Mouse (Mus musculus) common myeloid progenitor, adult 5-6 weeks (primary cell): ENCODE results near the gene Cotl1. TPM values are rescaled to one million over a fixed set of nuclear protein-coding genes. Genes with fewer than 3 reads are reported as not detected.

Experiments
- ATAC-seq: replicated peaks from 2 replicates; pipeline ENCODE4 v1.8.0; 2016; ENCODE audit warnings: low read depth, mild to moderate bottlenecking, moderate TSS enrichment, inconsistent platforms; ENCODE audit not compliant: poor library complexity, severe bottlenecking
- total RNA-seq: library from RNA; stranded (forward); fragments of 200-1000, 187-1606 nt; gene quantifications from 2 replicates; pipeline ENCODE4 v1.2.3, GENCODE M21; 2017

Cotl1 gene
- total RNA-seq, 1 experiment from 2014 or later = 79.3 TPM

GRCm38 (mm10) chr8:119839419-119840021, 824 bp downstream of the Cotl1 start:
- no peak for ATAC-seq

- ATAC-seq = no peak
These were observed 1.4 kb downstream of the Cotl1 start for GRCm38 (mm10) chr8:119838983-119839340.

GRCm38 (mm10) chr8:119838100-119838982, 2.0 kb downstream of the Cotl1 start:
- no peak for ATAC-seq

GRCm38 (mm10) chr8:119837553-119838071, 2.7 kb downstream of the Cotl1 start:
- ATAC-seq = peak; percentile 39

GRCm38 (mm10) chr8:119836831-119837230, 3.5 kb downstream of the Cotl1 start:
- no peak for ATAC-seq

GRCm38 (mm10) chr8:119835270-119835669, 5.1 kb downstream of the Cotl1 start:
- no peak for ATAC-seq

- no peak for ATAC-seq
These were observed 5.7 kb downstream of the Cotl1 start for GRCm38 (mm10) chr8:119834676-119835075.

GRCm38 (mm10) chr8:119832931-119833330, 7.4 kb downstream of the Cotl1 start:
- no peak for ATAC-seq

GRCm38 (mm10) chr8:119832101-119832617, 8.2 kb downstream of the Cotl1 start:
- no peak for ATAC-seq

- ATAC-seq = no peak
These were observed 8.9 kb downstream of the Cotl1 start for GRCm38 (mm10) chr8:119831336-119831995.

GRCm38 (mm10) chr8:119830589-119830988, 9.8 kb downstream of the Cotl1 start:
- peak; percentile 37 for ATAC-seq

GRCm38 (mm10) chr8:119829870-119830580, 10.3 kb downstream of the Cotl1 start:
- no peak for ATAC-seq

GRCm38 (mm10) chr8:119829420-119829819, 10.9 kb downstream of the Cotl1 start:
- ATAC-seq = no peak

GRCm38 (mm10) chr8:119829015-119829414, 11.3 kb downstream of the Cotl1 start:
- ATAC-seq = no peak

GRCm38 (mm10) chr8:119827721-119828153, 12.6 kb downstream of the Cotl1 start:
- ATAC-seq = no peak

GRCm38 (mm10) chr8:119826982-119827381, 13.4 kb downstream of the Cotl1 start:
- peak; percentile 17; the same call in 1 of the 2 replicates for ATAC-seq

GRCm38 (mm10) chr8:119825950-119826730, 14.2 kb downstream of the Cotl1 start:
- peak; percentile 67 for ATAC-seq

- peak; percentile 26; the same call in 1 of the 2 replicates for ATAC-seq
These were observed 15.5 kb downstream of the Cotl1 start for GRCm38 (mm10) chr8:119824809-119825273.

GRCm38 (mm10) chr8:119824100-119824499, 16.2 kb downstream of the Cotl1 start:
- no peak for ATAC-seq
